Mouse (Mus musculus) liver, adult (tissue): ENCODE measurements at regions not wholly inside any gene's neighbourhood (a gene's known extent, or its start where the extent isn't known, plus 50 kb on each side); places are given as distances from the start of the nearest gene placed in this dataset.

ENCODE experiments used
- GATA4 ChIP-seq: IDR thresholded peaks from 2 replicates; pipeline ENCODE4 v1.6.1; 2014; ENCODE audit warnings: mild to moderate bottlenecking, low read length; ENCODE audit not compliant: insufficient replicate concordance

GRCm38 (mm10) chr13:59904415-59904814 is 81.5 kb upstream of the Tut7 start:
- TF ChIP-seq GATA4: no peak

- TF ChIP-seq GATA4: no peak
Measured at GRCm38 (mm10) chr13:59899521-59899920, 76.6 kb upstream of the Tut7 start.

GRCm38 (mm10) chr13:59895754-59896153 is 72.8 kb upstream of the Tut7 start:
- TF ChIP-seq GATA4: no peak

GRCm38 (mm10) chr13:59894094-59894493 is 71.1 kb upstream of the Tut7 start:
- TF ChIP-seq GATA4: no peak

GRCm38 (mm10) chr13:59892961-59893360 is 70.0 kb upstream of the Tut7 start:
- no peak for TF ChIP-seq GATA4

GRCm38 (mm10) chr13:59892340-59892739 is 69.4 kb upstream of the Tut7 start:
- TF ChIP-seq GATA4: no peak

GRCm38 (mm10) chr13:59891737-59892136 is 68.8 kb upstream of the Tut7 start:
- no peak for TF ChIP-seq GATA4

GRCm38 (mm10) chr13:59889468-59890117 is 66.6 kb upstream of the Tut7 start:
- TF ChIP-seq GATA4: no peak

- no peak for TF ChIP-seq GATA4
Measured at GRCm38 (mm10) chr13:59888038-59889016, 65.4 kb upstream of the Tut7 start.

GRCm38 (mm10) chr13:59887306-59887705 is 64.4 kb upstream of the Tut7 start:
- TF ChIP-seq GATA4: no peak

- TF ChIP-seq GATA4: no peak
Measured at GRCm38 (mm10) chr13:59886572-59886971, 63.6 kb upstream of the Tut7 start.

GRCm38 (mm10) chr13:59881989-59882784 is 59.2 kb upstream of the Tut7 start:
- no peak for TF ChIP-seq GATA4

- no peak for TF ChIP-seq GATA4
Measured at GRCm38 (mm10) chr13:59880055-59880454, 57.1 kb upstream of the Tut7 start.

- TF ChIP-seq GATA4: no peak
Measured at GRCm38 (mm10) chr13:59875637-59876036, 52.7 kb upstream of the Tut7 start.

GRCm38 (mm10) chr13:59874137-59874931 is 51.4 kb upstream of the Tut7 start:
- no peak for TF ChIP-seq GATA4
